Mouse (Mus musculus) olfactory bulb, adult 2 months (tissue): ENCODE measurements around the gene Pde3b.

Source experiments
- CTCF ChIP-seq: fragments of 200-500 bp; IDR thresholded peaks from 2 replicates; pipeline ENCODE4 v1.5.1; 2012; ENCODE audit warnings: low read depth, mild to moderate bottlenecking, low read length, moderate library complexity; ENCODE audit not compliant: insufficient read depth
- POLR2A ChIP-seq: fragments of 200-500 bp; IDR thresholded peaks from 2 replicates; pipeline ENCODE4 v1.6.1; 2012; ENCODE audit warnings: mild to moderate bottlenecking, low read depth, low read length, moderate library complexity; ENCODE audit not compliant: insufficient read depth

- TF ChIP-seq POLR2A (no peak; the same call in 1 of the 2 replicates), CTCF (no peak)
These were observed 147.6 kb downstream of the Pde3b start, which contains the start of gene Cyp2r1 for GRCm38 (mm10) chr7:114562531-114563241.
